Mouse (Mus musculus): ENCODE results near the gene Gdpgp1.

- TF ChIP-seq POLR2A (IDR thresholded peaks at IDR 0.05; ENCODE audit: insufficient read length, low read depth), result no peak
- TF ChIP-seq MAX (IDR thresholded peaks at IDR 0.05; ENCODE audit: low read depth), result no peak
- no peak for TF ChIP-seq E2F4 (IDR thresholded peaks at IDR 0.05; ENCODE audit: insufficient read depth)
Observed at GRCm38 (mm10) chr7:80188579-80189125, 44.0 kb upstream of the Gdpgp1 start.
